Comparison of ENCODE assay signal across 29 mouse cellular contexts in genomic region chrX:99246051-99246450, GRCm38 (mm10).
"Had no signal": no experiment of that assay in that cellular context is flagged by ENCODE, and none has a peak within 500 bp of the region (broad histone marks: within the 10 kb centered on the region; RNA-seq: fewer than 3 reads in every experiment).

No protein-coding gene starts in this region.

- H3K36me3 ChIP-seq: limb, embryonic 10.5 days; limb, embryonic 12.5 days; limb, embryonic 13.5 days; limb, embryonic 15.5 days; liver, embryonic 12.5 days; liver, embryonic 13.5 days; liver, embryonic 15.5 days; lung, embryonic 15.5 days; midbrain, embryonic 10.5 days; midbrain, embryonic 12.5 days; midbrain, embryonic 13.5 days; midbrain, embryonic 15.5 days; neural tube, embryonic 12.5 days had no signal

- H3K4me1 ChIP-seq: liver, embryonic 12.5 days; liver, embryonic 13.5 days; liver, embryonic 15.5 days; midbrain, embryonic 12.5 days; midbrain, embryonic 13.5 days; midbrain, embryonic 15.5 days; neural tube, embryonic 12.5 days had no signal

- H3K27ac ChIP-seq: limb, embryonic 10.5 days; limb, embryonic 12.5 days; limb, embryonic 13.5 days; limb, embryonic 15.5 days; liver, embryonic 12.5 days; liver, embryonic 13.5 days; liver, embryonic 14.5 days; liver, embryonic 15.5 days; lung, embryonic 15.5 days; macrophage; midbrain, embryonic 10.5 days; midbrain, embryonic 12.5 days; midbrain, embryonic 13.5 days; midbrain, embryonic 15.5 days; neural tube, embryonic 12.5 days had no signal

- H3K27me3 ChIP-seq: lung, embryonic 15.5 days had no signal

- ATAC-seq: liver, embryonic 12.5 days; liver, postnatal 0 days; lung, postnatal 0 days; midbrain, embryonic 13.5 days; midbrain, embryonic 15.5 days; midbrain, embryonic 16.5 days had no signal

- DNase-seq: liver; liver, embryonic 13.5 days; liver, postnatal 0 days; lung, adult 18-20 months; lung, adult 2 months; lung, embryonic 14.5 days; lung, postnatal 10 days; lung, postnatal 14 days; lung, postnatal 36 days; lung, postnatal 4 days; midbrain, embryonic 14.5 days had no signal

- H3K4me3 ChIP-seq: limb, embryonic 10.5 days; limb, embryonic 12.5 days; limb, embryonic 13.5 days; limb, embryonic 15.5 days; liver, embryonic 12.5 days; liver, embryonic 13.5 days; liver, embryonic 15.5 days; lung, embryonic 15.5 days; megakaryocyte, embryonic 14.5 days; midbrain, embryonic 10.5 days; midbrain, embryonic 12.5 days; midbrain, embryonic 13.5 days; midbrain, embryonic 15.5 days; myocyte; neural tube, embryonic 12.5 days had no signal

- H3K9ac ChIP-seq: limb, embryonic 12.5 days; limb, embryonic 13.5 days; limb, embryonic 15.5 days; liver, embryonic 12.5 days; liver, embryonic 13.5 days; liver, embryonic 14.5 days; liver, embryonic 15.5 days; liver, postnatal 0 days; lung, embryonic 14.5 days; lung, embryonic 15.5 days; midbrain, embryonic 12.5 days; midbrain, embryonic 13.5 days; midbrain, embryonic 15.5 days; neural tube, embryonic 12.5 days had no signal
